Mouse (Mus musculus): ENCODE measurements around the gene Crybg1.

- TF ChIP-seq CTCF (IDR thresholded peaks at IDR 0.05; ENCODE audit: low read depth, low read length) = no peak
- no peak for TF ChIP-seq POLR2A (IDR thresholded peaks at IDR 0.05; ENCODE audit: borderline replicate concordance, low read depth, low read length)
Measured at GRCm38 (mm10) chr10:44005677-44006641, 142.7 kb downstream of the Crybg1 start.
